Mouse (Mus musculus) kidney, embryonic 16.5 days (tissue): ENCODE data around the gene Cc2d1a. TPM values are rescaled to one million over a fixed set of nuclear protein-coding genes. Genes with fewer than 3 reads are reported as not detected.

ENCODE experiments used
- ATAC-seq: fragments of 200-750 bp; cut with Nextera tagmentation; 2 replicates; pipeline ENCODE4 v1.8.0; 2017; ENCODE audit warnings: moderate TSS enrichment; ENCODE audit not compliant: low FRiP score, low TSS enrichment
- H3K27ac ChIP-seq: fragments of 300-500 bp; sonication (generic); 2 replicates; pipeline ENCODE4 v1.5.1; 2014; ENCODE audit warnings: low read length
- H3K27me3 ChIP-seq: fragments of 300-500 bp; sonication (generic); 2 replicates; pipeline ENCODE4 v1.6.1; 2014; ENCODE audit warnings: low read length, control low read depth, mixed read lengths; ENCODE audit not compliant: insufficient read depth
- H3K36me3 ChIP-seq: fragments of 300-500 bp; sonication (generic); 2 replicates; pipeline ENCODE4 v1.6.1; 2014; ENCODE audit warnings: low read length, control low read depth, mixed read lengths; ENCODE audit not compliant: insufficient read depth
- H3K4me1 ChIP-seq: fragments of 300-500 bp; sonication (generic); 2 replicates; pipeline ENCODE4 v1.6.1; 2014; ENCODE audit warnings: low read length, control low read depth, mixed read lengths; ENCODE audit not compliant: insufficient read depth
- H3K4me2 ChIP-seq: fragments of 300-500 bp; sonication (generic); replicated peaks from 2 replicates; pipeline ENCODE4 v1.6.1; 2014; ENCODE audit warnings: low read depth, low read length
- H3K4me3 ChIP-seq: fragments of 300-500 bp; sonication (generic); 2 replicates; pipeline ENCODE4 v1.5.1; 2014; ENCODE audit warnings: mild to moderate bottlenecking, low read length
- H3K9ac ChIP-seq: fragments of 300-500 bp; sonication (generic); replicated peaks from 2 replicates; pipeline ENCODE4 v1.6.1; 2014; ENCODE audit warnings: low read length
- H3K9me3 ChIP-seq: fragments of 300-500 bp; sonication (generic); 2 replicates; pipeline ENCODE4 v1.6.1; 2016; ENCODE audit warnings: low read length, control low read depth
- WGBS: fragments of 180-500 bp; shearing (Covaris S2); extraction: QIAGEN DNeasy Blood & Tissue Kit; methylation state at CpG from one replicate; pipeline ENCODE4 v1.1.7; 2014; 5-methylcytosine and 5-hydroxymethylcytosine counted together
- polyA plus RNA-seq: library from polyadenylated mRNA; unstranded; fragments of >200 nt; fragmentation: Nextera tagmentation; extraction: Ambion mirVana; gene quantifications from 2 replicates; pipeline ENCODE4 v1.2.1, GENCODE M21; 2015

The Cc2d1a gene
- 29.0 and 31.1 TPM in 2 replicates for polyA plus RNA-seq

- Histone ChIP-seq H3K27me3 (no peaks in the 10 kb centered on the region), H3K4me2 (peak within 1 kb of the TSS; percentile 78), H3K4me1 (peaks cover 19% of the 10 kb centered on the region), H3K9me3 (no peaks in the 10 kb centered on the region), H3K9ac (peak within 1 kb of the TSS; percentile 89), H3K36me3 (peaks cover 16% of the 10 kb centered on the region), H3K27ac (peak within 1 kb of the TSS; percentile 48; the same call in 1 of the 2 replicates), H3K4me3 (peak within 1 kb of the TSS; percentile 74)
- peak; percentile 95 for ATAC-seq
- WGBS = 16% methylated on average over 49 of the region's 49 CpGs
Observed at GRCm38 (mm10) chr8:84147769-84148530, at the start of gene Cc2d1a, which contains the start of gene 4930432K21Rik. Cc2d1a (minus strand) TSS chr8:84147936. 4930432K21Rik (plus strand) TSS chr8:84148025.

- Histone ChIP-seq H3K9ac (peak overlapping the region; percentile 72), H3K27ac (peak overlapping the region; percentile 99), H3K4me2 (peak overlapping the region; percentile 64), H3K4me1 (peaks cover 54% of the 10 kb centered on the region), H3K27me3 (no peaks in the 10 kb centered on the region), H3K9me3 (no peaks in the 10 kb centered on the region), H3K36me3 (no peaks in the 10 kb centered on the region), H3K4me3 (peak overlapping the region; percentile 54)
- WGBS = 1% methylated on average over 43 of the region's 43 CpGs
- ATAC-seq = peak; percentile 37
Observed at GRCm38 (mm10) chr8:84197141-84197921, 49.6 kb upstream of the Cc2d1a start.

- WGBS = 74% methylated on average over 3 of the region's 3 CpGs
- Histone ChIP-seq H3K9ac (no peak overlapping the region), H3K4me1 (peaks cover 35% of the 10 kb centered on the region), H3K27me3 (no peaks in the 10 kb centered on the region), H3K36me3 (no peaks in the 10 kb centered on the region), H3K9me3 (no peaks in the 10 kb centered on the region), H3K27ac (no peak overlapping the region), H3K4me2 (no peak overlapping the region), H3K4me3 (no peak overlapping the region)
- ATAC-seq = no peak
Observed at GRCm38 (mm10) chr8:84194224-84194743, 46.5 kb upstream of the Cc2d1a start.

DNA sequence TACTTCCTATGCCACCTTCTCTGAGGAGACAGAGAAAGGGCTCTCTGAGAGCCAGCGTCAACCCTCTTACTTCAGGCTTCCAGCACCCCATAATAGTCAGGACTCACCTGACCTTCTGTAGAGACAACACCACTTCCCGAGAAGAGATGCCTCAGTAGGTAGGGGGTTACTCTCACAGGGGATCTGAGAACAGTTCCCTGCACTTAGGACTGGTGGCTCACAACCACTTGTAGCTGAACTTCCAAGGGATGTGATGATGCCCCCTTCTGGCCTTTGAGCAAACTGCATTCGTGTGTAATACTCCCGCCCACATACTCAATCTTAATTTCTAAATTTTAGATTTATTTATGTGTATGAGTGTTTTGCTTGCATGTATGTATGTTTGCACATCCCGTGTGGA lies 45.8 kb upstream of the Cc2d1a start:
- Histone ChIP-seq H3K9me3 (no peaks in the 10 kb centered on the region), H3K4me2 (no peak overlapping the region), H3K9ac (no peak overlapping the region), H3K27me3 (no peaks in the 10 kb centered on the region), H3K4me3 (no peak overlapping the region), H3K27ac (no peak overlapping the region), H3K36me3 (no peaks in the 10 kb centered on the region), H3K4me1 (peaks cover 28% of the 10 kb centered on the region)
- 81% methylated on average over 5 of the region's 5 CpGs for WGBS
- ATAC-seq = no peak

DNA sequence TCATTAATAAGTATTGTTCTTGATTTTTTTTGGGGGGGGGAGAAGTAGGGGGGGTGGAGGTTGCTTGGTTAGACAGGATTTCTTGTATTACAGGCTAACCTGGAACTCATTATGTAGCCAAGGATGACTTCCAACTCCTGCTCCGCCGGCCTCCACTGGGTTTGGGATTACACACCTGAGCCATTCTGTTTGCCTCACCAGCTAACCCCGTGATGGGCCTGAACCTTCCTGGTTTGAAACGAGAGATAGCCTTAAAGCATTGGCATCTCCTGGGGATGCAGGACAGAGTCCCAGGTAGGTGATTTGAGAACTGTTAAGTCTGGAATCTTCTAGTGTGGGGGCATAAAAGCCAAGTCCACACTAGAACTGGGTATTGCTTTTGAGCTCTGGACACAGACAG lies 45.4 kb upstream of the Cc2d1a start:
- H3K4me1 ChIP-seq = peaks cover 24% of the 10 kb centered on the region
- 72% methylated on average over 4 of the region's 4 CpGs for WGBS
- no peak overlapping the region for H3K4me2 ChIP-seq
- no peaks in the 10 kb centered on the region for H3K36me3 ChIP-seq
- H3K27ac ChIP-seq = no peak overlapping the region
- no peak overlapping the region for H3K4me3 ChIP-seq
- H3K27me3 ChIP-seq = no peaks in the 10 kb centered on the region
- no peak overlapping the region for H3K9ac ChIP-seq
- no peak for ATAC-seq
- H3K9me3 ChIP-seq = no peaks in the 10 kb centered on the region

GRCm38 (mm10) chr8:84192555-84192954 lies 44.8 kb upstream of the Cc2d1a start:
- Histone ChIP-seq H3K9me3 (no peaks in the 10 kb centered on the region), H3K4me1 (peaks cover 18% of the 10 kb centered on the region), H3K27me3 (no peaks in the 10 kb centered on the region), H3K36me3 (no peaks in the 10 kb centered on the region), H3K4me3 (peak overlapping the region; percentile 30), H3K4me2 (peak overlapping the region; percentile 54), H3K27ac (peak overlapping the region; percentile 81), H3K9ac (peak overlapping the region; percentile 48)
- WGBS = 4% methylated on average over 33 of the region's 33 CpGs
- ATAC-seq = peak; percentile 58; the same call in 1 of the 2 replicates

- H3K4me3 ChIP-seq = peak overlapping the region; percentile 30; the same call in 1 of the 2 replicates
- 22% methylated on average over 13 of the region's 13 CpGs for WGBS
- H3K27me3 ChIP-seq = no peaks in the 10 kb centered on the region
Observed at GRCm38 (mm10) chr8:84192023-84192422, 44.3 kb upstream of the Cc2d1a start.

DNA sequence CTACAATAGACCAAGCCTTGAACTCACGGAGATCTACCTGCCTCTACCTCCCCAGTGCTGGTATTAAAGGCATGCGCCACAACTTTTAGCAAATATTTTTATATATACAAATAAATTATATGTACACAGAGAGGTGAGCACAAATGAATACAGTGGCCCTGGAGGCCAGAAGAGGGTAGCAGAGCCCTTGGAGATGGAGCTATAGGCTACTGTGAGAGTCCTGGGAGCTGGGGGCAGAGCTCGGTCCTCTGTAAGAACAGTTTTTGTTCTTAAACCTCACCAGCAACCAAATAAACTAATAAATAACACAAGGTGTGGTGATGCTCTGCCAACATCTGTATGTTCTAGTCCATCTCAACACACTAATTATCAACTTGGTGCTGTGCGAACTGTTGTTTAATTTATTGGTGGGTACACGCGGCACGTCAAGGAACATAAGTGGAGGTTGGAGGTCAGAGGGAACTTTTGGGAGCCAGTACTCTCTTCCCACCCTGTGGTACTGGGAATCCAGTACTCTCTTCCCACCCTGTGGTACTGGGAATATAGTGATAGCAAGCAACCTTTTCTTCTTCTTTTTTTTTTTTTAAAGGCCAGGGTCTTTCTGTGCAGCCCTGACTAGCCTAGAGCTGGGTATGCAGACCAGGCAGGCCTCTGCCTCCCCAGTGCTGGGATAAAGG lies 42.6 kb upstream of the Cc2d1a start:
- ATAC-seq = no peak
- Histone ChIP-seq H3K4me3 (no peak overlapping the region), H3K9me3 (no peaks in the 10 kb centered on the region), H3K9ac (no peak overlapping the region), H3K36me3 (no peaks in the 10 kb centered on the region), H3K27me3 (no peaks in the 10 kb centered on the region), H3K4me2 (no peak overlapping the region), H3K27ac (no peak overlapping the region; the same call in 1 of the 2 replicates), H3K4me1 (peaks cover 24% of the 10 kb centered on the region)
- WGBS = 89% methylated on average over 7 of the region's 7 CpGs

More at GRCm38 (mm10) chr8:84192023-84192422, 44.3 kb upstream of the Cc2d1a start:
- Histone ChIP-seq H3K4me1 (peaks cover 20% of the 10 kb centered on the region), H3K9ac (peak overlapping the region; percentile 48), H3K36me3 (no peaks in the 10 kb centered on the region), H3K27ac (peak overlapping the region; percentile 81), H3K9me3 (no peaks in the 10 kb centered on the region), H3K4me2 (peak overlapping the region; percentile 54)
- ATAC-seq = peak; percentile 69

- no peak overlapping the region for H3K4me3 ChIP-seq
- H3K9ac ChIP-seq = no peak overlapping the region
- no peaks in the 10 kb centered on the region for H3K27me3 ChIP-seq
- peaks cover 26% of the 10 kb centered on the region for H3K4me1 ChIP-seq
- no peaks in the 10 kb centered on the region for H3K9me3 ChIP-seq
- 53% methylated on average over 4 of the region's 4 CpGs for WGBS
- no peak overlapping the region for H3K4me2 ChIP-seq
- no peaks in the 10 kb centered on the region for H3K36me3 ChIP-seq
- H3K27ac ChIP-seq = peak overlapping the region; percentile 43
- no peak for ATAC-seq
Observed at GRCm38 (mm10) chr8:84189603-84190002, 41.9 kb upstream of the Cc2d1a start.
